Mouse (Mus musculus): ENCODE results near the gene U2af1l4.

The U2af1l4 gene

DNA sequence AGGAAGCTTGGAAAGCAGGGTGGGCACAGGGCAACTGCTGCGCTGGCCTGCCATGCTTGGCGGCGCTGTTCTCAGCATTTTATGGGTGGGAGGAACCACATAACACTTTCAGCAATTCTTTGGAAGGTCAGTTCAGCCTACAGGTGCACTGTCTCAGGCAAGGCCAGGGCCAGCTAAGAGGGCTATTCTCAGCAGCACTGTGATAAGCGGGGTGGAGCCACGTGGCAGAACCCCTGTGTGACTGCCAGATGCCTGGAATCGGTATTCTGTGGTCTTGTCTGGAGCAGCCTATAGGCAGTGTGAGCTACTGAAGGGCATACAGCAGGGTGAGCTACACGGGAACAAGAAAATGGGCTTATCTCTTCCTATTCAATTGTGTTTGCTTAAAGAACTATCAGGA lies 46.9 kb downstream of the U2af1l4 start:
- no peak for DNase-seq (ENCODE audit: extremely low spot score)

DNA sequence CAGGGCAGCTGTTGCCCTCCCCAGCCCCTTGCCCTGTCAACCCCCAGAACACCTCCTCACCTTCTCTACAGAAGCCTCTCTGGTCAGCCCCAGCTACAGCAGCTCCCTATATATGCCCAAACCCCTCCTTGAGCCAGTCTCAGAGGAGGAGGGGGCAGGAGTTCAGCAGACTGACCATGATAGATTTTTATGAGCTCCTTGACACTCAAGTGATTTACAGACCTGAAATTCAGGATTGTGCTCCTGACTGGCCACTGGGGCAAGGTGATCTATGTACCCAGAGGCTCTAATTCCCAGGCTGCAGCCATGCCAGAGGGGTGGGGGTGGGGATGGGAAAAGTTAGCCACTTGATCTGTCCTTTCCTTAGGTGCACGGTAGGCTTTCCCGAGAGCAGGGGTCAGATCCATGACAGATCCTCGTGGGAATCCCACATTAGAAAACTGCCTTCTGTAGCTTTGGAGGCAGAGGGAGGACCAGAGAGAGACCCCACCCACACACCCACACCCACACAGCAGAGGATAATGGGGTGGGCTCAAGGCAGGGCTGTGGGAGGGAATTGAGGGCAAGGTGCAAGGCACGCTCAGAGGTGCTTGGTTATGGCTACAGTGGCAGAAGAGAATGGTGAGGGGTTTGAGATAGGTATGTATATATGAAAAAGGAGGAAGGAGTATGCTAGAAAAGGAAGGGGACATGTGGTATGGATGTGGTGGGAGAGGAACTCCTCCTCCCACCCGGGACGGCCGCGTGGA lies 49.7 kb downstream of the U2af1l4 start, which contains the start of gene Upk1a:
Gene Upk1a, minus strand, starts transcription at position 194 of the 749 bp plus-strand sequence.
- DNase-seq (ENCODE audit: extremely low spot score): no peak

DNA sequence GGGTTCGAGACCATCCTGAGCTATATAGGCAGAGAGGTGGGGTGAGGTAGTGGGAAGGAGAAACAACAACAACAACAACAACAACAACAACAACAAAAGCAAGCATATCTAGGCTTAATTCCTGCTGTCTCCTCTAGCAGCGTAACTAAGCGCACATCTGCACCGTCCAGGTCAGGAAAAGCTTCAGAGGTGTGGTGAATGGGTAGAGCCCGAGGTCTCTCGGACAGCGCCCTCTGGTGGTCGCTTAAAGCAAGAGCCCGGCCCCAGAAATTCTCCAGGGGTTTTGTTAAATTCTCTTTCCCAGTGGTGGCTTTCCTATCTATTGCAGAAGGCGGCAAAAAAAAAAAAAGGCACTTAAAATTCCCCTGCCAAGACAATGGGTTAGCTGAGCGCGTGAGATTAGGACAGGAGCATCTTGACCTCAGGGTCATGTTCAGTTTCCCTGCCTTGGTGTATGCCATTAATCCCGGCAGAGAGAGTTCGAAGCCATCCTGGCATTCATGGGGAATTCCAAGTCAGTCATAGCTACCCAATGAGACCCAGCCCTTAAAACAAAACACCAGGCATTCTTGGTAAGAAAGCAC lies 50.5 kb downstream of the U2af1l4 start:
- DNase-seq (ENCODE audit: extremely low spot score): peak; percentile 59

DNA sequence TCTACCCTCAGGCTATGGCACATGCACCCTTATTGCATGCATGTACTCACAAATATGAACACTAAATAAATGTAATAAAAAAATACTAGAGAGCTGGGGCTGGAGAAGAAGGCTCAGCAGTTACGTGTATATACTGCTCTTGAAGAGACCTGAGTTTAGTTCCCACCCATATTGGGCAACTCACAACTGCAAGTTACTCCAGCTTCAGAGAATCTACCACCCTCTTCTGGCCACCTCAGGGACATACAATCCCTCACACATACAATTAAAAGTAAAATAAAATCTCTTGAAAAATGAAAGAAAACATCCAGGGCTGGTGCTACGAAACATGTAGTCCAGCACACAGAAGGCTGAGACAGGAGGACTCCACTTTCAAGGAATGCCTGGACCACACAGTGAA lies 51.4 kb downstream of the U2af1l4 start:
- DNase-seq (ENCODE audit: extremely low spot score): no peak

Measured in embryo, embryonic 9.5 days (tissue).